Mouse (Mus musculus) erythroblast, embryonic 14.5 days (primary cell): ENCODE data around the gene Kmo.

Experiments used
- GATA1 ChIP-seq: IDR thresholded peaks from 2 replicates; pipeline ENCODE4 v1.6.1; 2012; ENCODE audit warnings: low read length, inconsistent platforms, mixed read lengths
- TAL1 ChIP-seq: IDR thresholded peaks from 3 replicates; pipeline ENCODE4 v1.6.1; 2012; ENCODE audit warnings: low read length, inconsistent platforms, mixed read lengths

- no peak for TF ChIP-seq GATA1
- no peak for TF ChIP-seq TAL1
Measured at GRCm38 (mm10) chr1:175692997-175693361, 72.8 kb downstream of the Kmo start.
